Mouse (Mus musculus): ENCODE results near the gene Vkorc1l1. TPM values are rescaled to one million over a fixed set of nuclear protein-coding genes. Genes with fewer than 3 reads are reported as not detected.

The Vkorc1l1 gene
- 73.0 and 73.3 TPM in 2 replicates for total RNA-seq (2014; rRNA removed)
- polyA plus RNA-seq (2015; fragmentation: Nextera tagmentation; extraction: Ambion mirVana), result 22.3 and 23.0 TPM in 2 replicates

GRCm38 (mm10) chr5:129941495-129942045 is at the start of gene Vkorc1l1:
TSS of gene Vkorc1l1 (plus strand) at chr5:129941970.
- no peaks in the 10 kb centered on the region for H3K36me3 ChIP-seq (ENCODE audit: insufficient read depth, low read length)
- peak within 1 kb of the TSS; percentile 81 for H3K4me2 ChIP-seq (ENCODE audit: low read depth, low read length)
- ATAC-seq (peak; percentile 97), DNase-seq (ENCODE audit: low spot score) (peak; percentile 99)
- H3K9ac ChIP-seq (replicated peaks; ENCODE audit: low read length), result peak within 1 kb of the TSS; percentile 79
- 1% methylated on average over 56 of the region's 59 CpGs for WGBS
- H3K4me3 ChIP-seq (ENCODE audit: low read length), result peak within 1 kb of the TSS; percentile 86
- no peaks in the 10 kb centered on the region for H3K9me3 ChIP-seq (ENCODE audit: low read length)
- H3K27me3 ChIP-seq (ENCODE audit: insufficient read depth, low read length), result no peaks in the 10 kb centered on the region
- H3K4me1 ChIP-seq (ENCODE audit: insufficient read depth, low read length), result 0 out of 2 replicates have a peak, but pooled peaks cover 4% of the 10 kb centered on the region
- peak within 1 kb of the TSS; percentile 70 for H3K27ac ChIP-seq
- TF ChIP-seq CTCF (IDR thresholded peaks at IDR 0.05; ENCODE audit: low read depth), result no peak

GRCm38 (mm10) chr5:129895198-129896088 is 46.3 kb upstream of the Vkorc1l1 start, which contains the start of gene Zbed5:
TSS of gene Zbed5 (plus strand) at chr5:129895723.
- DNase-seq (ENCODE audit: low spot score), result peak; percentile 96
- no peaks in the 10 kb centered on the region for H3K27me3 ChIP-seq (ENCODE audit: insufficient read depth, low read length)
- H3K9me3 ChIP-seq (ENCODE audit: low read length), result no peaks in the 10 kb centered on the region
- ATAC-seq, result peak; percentile 99
- H3K4me2 ChIP-seq (ENCODE audit: low read depth, low read length), result peak within 1 kb of the TSS; percentile 89
- TF ChIP-seq CTCF (IDR thresholded peaks at IDR 0.05; ENCODE audit: low read depth), result no peak
- H3K9ac ChIP-seq (replicated peaks; ENCODE audit: low read length), result peak within 1 kb of the TSS; percentile 52
- 2% methylated on average over 44 of the region's 44 CpGs for WGBS
- no peak within 1 kb of the TSS for H3K27ac ChIP-seq
- H3K36me3 ChIP-seq (ENCODE audit: insufficient read depth, low read length), result no peaks in the 10 kb centered on the region
- peak within 1 kb of the TSS; percentile 72 for H3K4me3 ChIP-seq (ENCODE audit: low read length)
- H3K4me1 ChIP-seq (ENCODE audit: insufficient read depth, low read length), result peaks cover 3% of the 10 kb centered on the region; the same call in 1 of the 2 replicates

- Histone ChIP-seq H3K4me1 (ENCODE audit: insufficient read depth, low read length) (peaks cover 3% of the 10 kb centered on the region; the same call in 1 of the 2 replicates), H3K27me3 (ENCODE audit: insufficient read depth, low read length) (no peaks in the 10 kb centered on the region), H3K9me3 (ENCODE audit: low read length) (no peaks in the 10 kb centered on the region), H3K9ac (replicated peaks; ENCODE audit: low read length) (no peak within 1 kb of the TSS), H3K27ac (no peak within 1 kb of the TSS), H3K4me2 (ENCODE audit: low read depth, low read length) (no peak within 1 kb of the TSS), H3K36me3 (ENCODE audit: insufficient read depth, low read length) (peaks cover 8% of the 10 kb centered on the region; the same call in 1 of the 2 replicates), H3K4me3 (ENCODE audit: low read length) (no peak within 1 kb of the TSS)
- DNase-seq (ENCODE audit: low spot score), result no peak
- WGBS, result 98% methylated on average over 1 of the region's 1 CpGs
- ATAC-seq, result no peak
- TF ChIP-seq CTCF (IDR thresholded peaks at IDR 0.05; ENCODE audit: low read depth), result no peak
These were observed 43.3 kb upstream of the Vkorc1l1 start, which contains the start of gene Phkg1 for GRCm38 (mm10) chr5:129898449-129898848. TSS of gene Phkg1 (minus strand) at chr5:129898549.

- no peak for TF ChIP-seq CTCF (IDR thresholded peaks at IDR 0.05; ENCODE audit: low read depth)
- no peak for DNase-seq (ENCODE audit: low spot score)
- WGBS, result 21% methylated on average over 4 of the region's 4 CpGs
These were observed 34.0 kb upstream of the Vkorc1l1 start for GRCm38 (mm10) chr5:129907775-129908174.

GRCm38 (mm10) chr5:129908242-129908965 is 33.4 kb upstream of the Vkorc1l1 start, which contains the start of gene Nupr1l:
TSS of gene Nupr1l (plus strand) at chr5:129908540.
- H3K9me3 ChIP-seq (ENCODE audit: low read length), result no peaks in the 10 kb centered on the region
- ATAC-seq, result peak; percentile 98
- peak; percentile 96 for DNase-seq (ENCODE audit: low spot score)
- H3K36me3 ChIP-seq (ENCODE audit: insufficient read depth, low read length), result no peaks in the 10 kb centered on the region; the same call in 1 of the 2 replicates
- no peaks in the 10 kb centered on the region for H3K27me3 ChIP-seq (ENCODE audit: insufficient read depth, low read length)
- peaks cover 5% of the 10 kb centered on the region; the same call in 1 of the 2 replicates for H3K4me1 ChIP-seq (ENCODE audit: insufficient read depth, low read length)
- peak; percentile 58 for TF ChIP-seq CTCF (IDR thresholded peaks at IDR 0.05; ENCODE audit: low read depth)
- H3K27ac ChIP-seq, result peak within 1 kb of the TSS; percentile 94
- H3K4me2 ChIP-seq (ENCODE audit: low read depth, low read length), result peak within 1 kb of the TSS; percentile 90
- H3K4me3 ChIP-seq (ENCODE audit: low read length), result peak within 1 kb of the TSS; percentile 61
- under 1% methylated on average over 63 of the region's 63 CpGs for WGBS
- peak within 1 kb of the TSS; percentile 70 for H3K9ac ChIP-seq (replicated peaks; ENCODE audit: low read length)

More at GRCm38 (mm10) chr5:129907775-129908174, 34.0 kb upstream of the Vkorc1l1 start:
- H3K4me1 ChIP-seq (ENCODE audit: insufficient read depth, low read length), result peaks cover 5% of the 10 kb centered on the region; the same call in 1 of the 2 replicates
- peaks cover 6% of the 10 kb centered on the region; the same call in 1 of the 2 replicates for H3K36me3 ChIP-seq (ENCODE audit: insufficient read depth, low read length)
- H3K4me3 ChIP-seq (ENCODE audit: low read length), result peak overlapping the region; percentile 61
- no peak for ATAC-seq
- H3K27me3 ChIP-seq (ENCODE audit: insufficient read depth, low read length), result no peaks in the 10 kb centered on the region
- no peaks in the 10 kb centered on the region for H3K9me3 ChIP-seq (ENCODE audit: low read length)
- peak overlapping the region; percentile 94 for H3K27ac ChIP-seq
- peak overlapping the region; percentile 70 for H3K9ac ChIP-seq (replicated peaks; ENCODE audit: low read length)
- H3K4me2 ChIP-seq (ENCODE audit: low read depth, low read length), result peak overlapping the region; percentile 90

- Histone ChIP-seq H3K36me3 (ENCODE audit: insufficient read depth, low read length) (no peaks in the 10 kb centered on the region), H3K27me3 (ENCODE audit: insufficient read depth, low read length) (no peaks in the 10 kb centered on the region), H3K4me1 (ENCODE audit: insufficient read depth, low read length) (peaks cover 5% of the 10 kb centered on the region; the same call in 1 of the 2 replicates), H3K27ac (peak overlapping the region; percentile 94; the same call in 1 of the 2 replicates), H3K9ac (replicated peaks; ENCODE audit: low read length) (peak overlapping the region; percentile 70; the same call in 1 of the 2 replicates), H3K9me3 (ENCODE audit: low read length) (no peaks in the 10 kb centered on the region), H3K4me3 (ENCODE audit: low read length) (peak overlapping the region; percentile 61), H3K4me2 (ENCODE audit: low read depth, low read length) (peak overlapping the region; percentile 90)
- 67% methylated on average over 9 of the region's 9 CpGs for WGBS
- ATAC-seq, result no peak
- no peak for DNase-seq (ENCODE audit: low spot score)
- no peak for TF ChIP-seq CTCF (IDR thresholded peaks at IDR 0.05; ENCODE audit: low read depth)
These were observed 32.6 kb upstream of the Vkorc1l1 start for GRCm38 (mm10) chr5:129909147-129909546.
